Mouse (Mus musculus) activated CD4-positive, CD25-positive, alpha-beta regulatory T cell (primary cell): ENCODE results near the gene Yipf1. TPM values are rescaled to one million over a fixed set of nuclear protein-coding genes. Genes with fewer than 3 reads are reported as not detected.

Experiments
- polyA plus RNA-seq, 2 experiments: library from polyadenylated mRNA; unstranded; fragments of 100-300 nt; shearing (Covaris generic); gene quantifications; one replicate each; pipeline ENCODE4 v1.2.1; 2017

Yipf1 gene
- polyA plus RNA-seq = 100 to 1,000 TPM; 106 to 119 TPM

DNA sequence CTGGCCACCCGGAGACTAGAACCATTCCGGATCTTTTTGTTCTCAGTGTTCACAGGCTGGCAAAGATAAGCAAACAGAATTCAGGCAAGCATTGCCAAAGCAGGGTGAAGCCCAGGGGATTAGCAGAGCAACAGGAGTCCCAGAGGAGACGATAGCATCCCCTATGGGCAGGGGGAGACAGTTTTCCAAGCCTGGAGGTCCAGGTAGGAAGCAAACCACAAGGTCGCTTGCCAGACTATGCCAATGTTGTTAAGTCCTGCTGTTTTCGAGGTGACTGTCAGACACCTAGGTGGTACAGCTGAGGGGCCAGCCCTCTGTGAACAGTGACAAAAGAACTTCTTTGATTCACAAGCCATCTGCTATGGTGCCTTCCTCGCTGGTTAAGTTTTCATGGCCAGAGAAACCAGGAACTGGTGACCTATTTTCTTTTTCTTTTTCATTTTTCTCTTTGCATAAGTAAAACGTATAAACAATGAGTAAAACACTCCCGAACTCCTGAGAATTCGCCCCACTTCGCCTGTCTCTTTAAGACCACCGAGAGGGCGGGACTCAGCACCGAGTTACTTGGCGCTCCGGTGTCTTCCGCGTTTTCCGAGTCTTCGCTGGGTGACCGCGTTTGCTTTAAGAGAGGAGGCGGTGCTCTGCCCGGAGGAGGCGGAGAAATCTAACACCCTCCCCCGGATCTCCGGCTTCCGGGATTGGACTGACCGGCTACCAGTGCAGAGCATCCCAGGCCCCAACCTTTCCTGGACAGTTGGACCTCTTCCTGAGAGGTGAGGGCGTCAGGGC lies at the start of gene Yipf1:
TSS of gene Yipf1 (plus strand) at position 674 of the 789 bp plus-strand sequence.

DNA sequence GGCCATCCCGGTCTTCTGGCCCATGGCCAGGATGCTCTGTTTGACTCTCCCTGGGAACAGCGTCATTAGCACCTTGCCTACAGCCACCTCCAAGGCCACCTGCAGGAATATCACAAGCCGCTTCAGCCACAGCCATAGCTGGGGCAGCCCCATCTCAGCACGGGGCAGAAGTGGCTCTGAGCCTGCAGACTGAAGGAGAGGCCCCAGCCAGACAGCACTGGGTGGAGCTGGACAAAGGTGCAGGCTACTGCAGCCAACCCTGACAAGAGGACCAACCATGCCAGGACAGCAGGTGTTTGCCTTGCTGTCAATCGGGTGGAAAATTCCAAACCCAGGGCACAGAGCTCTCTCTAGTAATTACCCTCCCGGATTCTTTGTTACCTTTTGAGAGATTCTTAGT lies 7.2 kb upstream of the Yipf1 start, which contains the start of gene Dio1:
TSS of gene Dio1 (minus strand) at position 204 of the 400 bp plus-strand sequence.

GRCm38 (mm10) chr4:107367567-107368314 lies 53.6 kb downstream of the Yipf1 start, which contains the start of gene Ndc1:
Gene Ndc1 (plus strand): TSS chr4:107367784.

Other genes with a start within 250 kb of the Yipf1 start
- 10 to 100 TPM; 57.7 to 68.4 TPM for gene Mrpl37, start 247.5 kb upstream of the Yipf1 start, polyA plus RNA-seq
- gene Cyb5rl, start 247.4 kb upstream of the Yipf1 start, polyA plus RNA-seq = 1 to 10 TPM; 3.4 to 4.2 TPM
- gene Cdcp2, start 217.5 kb upstream of the Yipf1 start, polyA plus RNA-seq = under 1 TPM in 1 of 2 experiments, not detected in 1; 0.21 TPM
- gene Tmem59, start 136.0 kb upstream of the Yipf1 start, polyA plus RNA-seq = 100 to 1,000 TPM; 377 to 382 TPM
- 10 to 100 TPM; 19.0 to 29.5 TPM for gene Tceanc2, start 135.2 kb upstream of the Yipf1 start, polyA plus RNA-seq
- gene Ldlrad1, start 105.2 kb upstream of the Yipf1 start, polyA plus RNA-seq = under 1 TPM in 1 of 2 experiments, not detected in 1; 0.27 TPM
- gene Lrrc42, start 60.8 kb upstream of the Yipf1 start, polyA plus RNA-seq = 10 to 100 TPM; 25.1 to 33.5 TPM
- gene Hspb11, start 60.8 kb upstream of the Yipf1 start, polyA plus RNA-seq = 10 to 100 TPM; 20.6 to 27.1 TPM
- gene Dio1, start 7.2 kb upstream of the Yipf1 start, polyA plus RNA-seq = under 1 TPM in 1 of 2 experiments, not detected in 1; 0.32 TPM
- 1 to 10 TPM; 4.3 to 6.3 TPM for gene Ndc1, start 53.4 kb downstream of the Yipf1 start, polyA plus RNA-seq
- gene Glis1, start 120.2 kb downstream of the Yipf1 start, polyA plus RNA-seq = under 1 TPM in 1 of 2 experiments, not detected in 1; 0.43 TPM